Mouse (Mus musculus) CH12.LX (cell line): ENCODE measurements around the gene Cdc42.

ENCODE experiments used
- CTCF ChIP-seq, 2 experiments: IDR thresholded peaks in 1 of 2; conservative IDR thresholded peaks in 1 of 2; 2 replicates each; pipeline ENCODE4 v1.5.1; 2011 to 2012; ENCODE audit warnings: low read depth in 2 of 2, low read length in 2 of 2, improper control_type of control experiment in 1 of 2, inconsistent platforms in 1 of 2, mild to moderate bottlenecking in 1 of 2, moderate library complexity in 1 of 2
- ELF1 ChIP-seq: IDR thresholded peaks from 2 replicates; pipeline ENCODE4 v1.6.1; 2014; ENCODE audit warnings: low read depth, mild to moderate bottlenecking, inconsistent platforms, low read length, improper control_type of control experiment
- HCFC1 ChIP-seq: IDR thresholded peaks from 2 replicates; pipeline ENCODE4 v1.6.1; 2012; ENCODE audit warnings: low read depth, mild to moderate bottlenecking, inconsistent platforms, low read length, improper control_type of control experiment
- MAFK ChIP-seq: IDR thresholded peaks from 2 replicates; pipeline ENCODE4 v1.6.1; 2011; ENCODE audit warnings: low read length, improper control_type of control experiment; ENCODE audit not compliant: insufficient replicate concordance
- MYC ChIP-seq: IDR thresholded peaks from 2 replicates; pipeline ENCODE4 v1.6.1; 2011; ENCODE audit warnings: low read depth, mild to moderate bottlenecking, improper control_type of control experiment, low read length
- NRF1 ChIP-seq: IDR thresholded peaks from 2 replicates; pipeline ENCODE4 v1.6.1; 2014; ENCODE audit warnings: low read depth, mild to moderate bottlenecking, inconsistent platforms, low read length, improper control_type of control experiment, moderate library complexity
- POLR2A ChIP-seq: IDR thresholded peaks from 2 replicates; pipeline ENCODE4 v1.6.1; 2011; ENCODE audit warnings: low read depth, mild to moderate bottlenecking, improper control_type of control experiment, low read length
- RAD21 ChIP-seq: IDR thresholded peaks from 2 replicates; pipeline ENCODE4 v1.6.1; 2011; ENCODE audit warnings: low read depth, mild to moderate bottlenecking, low read length, improper control_type of control experiment, moderate library complexity
- SIN3A ChIP-seq: IDR thresholded peaks from 2 replicates; pipeline ENCODE4 v1.6.1; 2012; ENCODE audit warnings: low read length, improper control_type of control experiment, inconsistent platforms
- TCF12 ChIP-seq: IDR thresholded peaks from 2 replicates; pipeline ENCODE4 v1.6.1; 2014; ENCODE audit warnings: low read depth, mild to moderate bottlenecking, inconsistent platforms, low read length, improper control_type of control experiment
- ZC3H11A ChIP-seq: IDR thresholded peaks from 2 replicates; pipeline ENCODE4 v1.6.1; 2012; ENCODE audit warnings: low read depth, mild to moderate bottlenecking, inconsistent platforms, low read length, improper control_type of control experiment
- ZMIZ1 ChIP-seq: IDR thresholded peaks from 2 replicates; pipeline ENCODE4 v1.6.1; 2012; ENCODE audit warnings: low read depth, mild to moderate bottlenecking, inconsistent platforms, low read length, improper control_type of control experiment
- ZNF384 ChIP-seq: IDR thresholded peaks from 2 replicates; pipeline ENCODE4 v1.6.1; 2012; ENCODE audit warnings: low read depth, low read length, improper control_type of control experiment, inconsistent platforms

- TF ChIP-seq CTCF (conservative IDR thresholded peaks at IDR 0.05 in 1 of 2, IDR thresholded peaks at IDR 0.05 in 1 of 2; ENCODE audit: low read depth in 2 of 2, low read length in 2 of 2) (no peak), ZMIZ1 (no peak), NRF1 (no peak), POLR2A (no peak), MAFK (no peak), ZC3H11A (no peak), HCFC1 (no peak), TCF12 (no peak), SIN3A (no peak), MYC (no peak), ZNF384 (no peak), RAD21 (no peak), ELF1 (no peak)
These were observed 12.4 kb downstream of the Cdc42 start for GRCm38 (mm10) chr4:137345112-137345511.
